Mouse (Mus musculus) lung, postnatal 10 days (tissue): ENCODE measurements around the gene Borcs7.

ENCODE experiments used
- DNase-seq: peaks from one replicate; pipeline ENCODE4 v3.0.0; 2021

Gene Borcs7

DNA sequence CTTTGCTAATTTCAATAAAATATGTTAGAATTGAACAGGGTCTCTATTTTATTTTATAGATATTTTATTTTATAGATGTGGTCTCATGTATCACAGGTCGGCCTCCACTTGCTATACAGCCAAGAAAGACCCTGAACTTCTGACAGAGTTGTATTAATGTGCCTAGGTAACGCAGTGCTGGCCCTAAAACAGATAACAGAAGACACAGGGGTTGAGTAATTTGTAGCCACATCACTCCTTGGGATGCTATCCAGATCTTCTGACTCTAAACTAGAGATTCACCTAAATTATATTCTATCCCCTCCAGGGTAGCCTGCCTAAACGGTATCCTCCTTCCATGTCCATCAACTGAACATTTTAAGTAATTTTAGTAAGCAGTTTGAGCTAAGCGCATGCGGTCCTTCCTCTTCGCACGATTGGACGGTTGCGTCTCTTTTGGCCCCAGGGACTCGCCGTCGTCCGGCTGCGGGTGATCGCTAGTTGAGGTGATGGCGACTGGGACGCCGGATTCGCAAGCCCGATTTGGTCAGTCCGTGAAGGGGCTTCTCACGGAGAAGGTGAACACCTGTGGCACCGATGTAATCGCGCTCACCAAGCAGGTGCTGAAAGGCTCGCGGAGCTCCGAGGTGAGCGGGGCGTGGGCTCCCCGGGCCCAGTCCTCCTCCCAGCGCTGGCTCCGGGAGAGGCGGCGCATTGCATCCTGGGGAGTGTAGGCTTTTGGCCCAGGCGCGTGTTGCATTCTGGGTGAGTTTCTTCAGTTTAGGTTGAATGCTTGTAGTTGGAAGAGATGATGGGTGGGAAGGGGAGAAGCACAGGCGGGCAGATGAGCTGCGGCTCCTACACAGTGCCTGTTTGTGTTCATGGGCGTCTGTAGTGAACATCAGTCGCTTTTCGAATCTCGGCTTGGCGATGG lies at the start of gene Borcs7:
Borcs7 (plus strand) TSS at position 447 of the 913 bp plus-strand sequence.
- DNase-seq, result peak; percentile 91

DNA sequence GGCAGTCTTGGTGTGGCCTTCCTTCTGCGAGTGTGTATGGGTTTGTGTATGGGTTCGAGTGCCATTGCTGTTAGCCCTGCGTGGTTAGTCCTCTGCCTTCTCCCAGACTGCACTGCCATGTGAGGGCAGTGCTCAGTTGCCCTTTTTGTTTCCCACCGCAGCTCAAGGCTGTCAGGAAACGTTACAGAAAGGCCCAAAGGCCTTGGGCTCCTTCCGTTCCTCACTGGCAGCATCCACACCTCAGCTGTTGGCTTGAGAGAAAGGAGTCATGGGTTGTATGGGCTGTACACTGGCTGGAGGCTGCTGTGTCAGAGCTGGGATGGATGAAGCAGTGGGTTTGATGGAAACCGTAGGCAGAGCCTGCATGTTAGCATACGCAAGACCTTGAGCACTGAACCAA lies 48.9 kb upstream of the Borcs7 start:
- no peak for DNase-seq

DNA sequence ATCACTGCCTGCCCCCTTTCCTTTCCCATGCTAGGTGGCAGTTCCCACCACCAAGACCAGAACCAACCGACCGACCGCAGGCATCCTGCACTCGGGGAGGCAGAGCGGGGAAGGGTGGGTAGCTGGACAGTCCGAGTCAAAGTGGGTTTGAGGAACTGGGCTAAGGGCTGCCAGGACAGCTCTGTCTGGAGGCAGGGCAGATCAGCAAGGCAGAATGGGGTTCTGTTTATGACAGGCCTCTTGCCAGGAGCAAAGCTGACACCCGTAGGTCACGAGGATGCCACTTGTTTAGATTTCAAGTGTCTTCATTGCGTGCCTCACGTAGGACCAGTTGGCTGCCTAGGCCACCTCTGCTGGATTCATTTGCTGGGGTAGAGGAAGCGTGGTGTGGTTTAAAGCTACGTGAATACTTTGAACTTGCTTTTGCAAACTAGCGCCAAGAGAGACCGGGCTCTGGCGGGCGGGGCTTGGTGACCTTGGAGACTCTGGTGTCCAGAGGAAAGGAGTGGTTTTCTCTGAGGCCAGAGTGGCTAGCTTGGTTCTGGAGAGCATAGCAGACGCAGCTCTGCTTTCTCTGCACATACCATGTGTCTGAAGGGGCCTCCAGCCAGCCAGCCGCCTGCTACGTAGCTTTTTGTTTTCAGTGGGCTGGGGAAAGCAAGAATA lies 48.2 kb upstream of the Borcs7 start:
- peak; percentile 87 for DNase-seq

DNA sequence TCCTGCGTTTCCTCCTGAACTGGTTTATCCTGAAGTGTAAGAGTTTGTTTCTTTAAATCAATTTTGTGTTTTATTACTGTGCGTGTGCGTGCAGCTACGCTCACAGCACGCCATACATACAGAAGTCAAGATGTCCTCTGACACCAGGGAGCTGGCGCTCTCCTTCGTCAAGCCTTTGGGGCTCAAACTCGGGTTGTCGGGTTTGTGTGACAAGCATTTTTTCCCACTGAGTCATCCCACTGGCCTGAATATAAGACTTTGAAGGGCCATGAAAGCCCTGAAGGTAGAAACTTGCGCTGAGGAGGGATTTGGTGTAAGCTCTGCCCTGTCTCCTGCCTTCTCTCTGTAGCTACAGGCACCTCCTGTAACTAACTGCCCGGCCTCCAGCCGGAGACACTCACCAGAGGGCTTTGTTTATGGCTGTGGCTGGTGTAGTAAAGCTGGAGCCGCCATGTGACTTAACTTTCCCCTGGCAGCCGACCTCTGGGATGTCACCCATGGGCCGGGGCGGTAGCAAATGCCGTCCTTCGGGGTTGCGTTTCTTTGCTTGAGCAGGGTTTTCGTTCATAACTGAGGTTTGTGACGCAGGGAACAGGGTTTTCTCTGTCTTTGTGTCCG lies 47.5 kb upstream of the Borcs7 start:
- DNase-seq, result no peak

DNA sequence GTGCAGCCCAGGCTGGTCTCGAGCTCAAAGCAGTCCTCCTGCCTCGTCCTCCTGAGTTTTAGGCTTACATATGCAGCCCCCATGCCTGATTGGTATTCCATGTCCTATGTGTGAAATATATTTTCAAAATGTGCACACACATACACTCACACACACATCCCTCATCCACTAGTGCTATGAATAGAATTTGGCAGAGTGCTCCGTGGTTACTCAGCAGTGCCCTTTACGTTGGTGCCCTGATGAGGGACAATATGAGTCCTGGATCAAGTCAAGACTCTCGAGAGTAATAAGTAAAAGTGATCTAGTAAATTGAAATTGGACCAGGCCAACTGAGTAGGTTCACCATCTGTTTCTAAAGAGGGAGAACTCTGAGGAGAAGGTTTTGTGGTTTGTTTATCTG lies 46.5 kb upstream of the Borcs7 start:
- no peak for DNase-seq

DNA sequence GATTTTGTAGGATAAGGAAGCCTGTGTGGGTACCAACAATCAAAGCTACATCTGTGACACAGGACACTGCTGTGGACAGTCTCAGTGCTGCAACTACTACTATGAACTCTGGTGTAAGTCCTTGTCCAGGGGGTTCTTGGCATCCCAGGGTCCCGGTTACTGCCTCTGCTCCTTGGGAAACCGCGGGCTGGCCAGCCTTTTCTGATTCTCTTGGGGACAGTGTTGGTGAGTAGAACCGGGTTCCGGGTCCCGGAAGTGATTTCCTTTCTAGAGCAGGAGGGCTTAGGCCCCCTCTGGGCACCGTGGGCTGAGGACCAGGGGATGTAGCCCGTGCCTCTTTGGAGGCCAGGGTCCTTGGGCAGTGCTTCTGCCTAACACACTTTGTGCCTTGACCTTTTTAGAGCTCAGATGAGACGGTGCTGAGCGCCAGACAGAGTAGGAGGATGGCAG lies 45.3 kb upstream of the Borcs7 start:
- no peak for DNase-seq

DNA sequence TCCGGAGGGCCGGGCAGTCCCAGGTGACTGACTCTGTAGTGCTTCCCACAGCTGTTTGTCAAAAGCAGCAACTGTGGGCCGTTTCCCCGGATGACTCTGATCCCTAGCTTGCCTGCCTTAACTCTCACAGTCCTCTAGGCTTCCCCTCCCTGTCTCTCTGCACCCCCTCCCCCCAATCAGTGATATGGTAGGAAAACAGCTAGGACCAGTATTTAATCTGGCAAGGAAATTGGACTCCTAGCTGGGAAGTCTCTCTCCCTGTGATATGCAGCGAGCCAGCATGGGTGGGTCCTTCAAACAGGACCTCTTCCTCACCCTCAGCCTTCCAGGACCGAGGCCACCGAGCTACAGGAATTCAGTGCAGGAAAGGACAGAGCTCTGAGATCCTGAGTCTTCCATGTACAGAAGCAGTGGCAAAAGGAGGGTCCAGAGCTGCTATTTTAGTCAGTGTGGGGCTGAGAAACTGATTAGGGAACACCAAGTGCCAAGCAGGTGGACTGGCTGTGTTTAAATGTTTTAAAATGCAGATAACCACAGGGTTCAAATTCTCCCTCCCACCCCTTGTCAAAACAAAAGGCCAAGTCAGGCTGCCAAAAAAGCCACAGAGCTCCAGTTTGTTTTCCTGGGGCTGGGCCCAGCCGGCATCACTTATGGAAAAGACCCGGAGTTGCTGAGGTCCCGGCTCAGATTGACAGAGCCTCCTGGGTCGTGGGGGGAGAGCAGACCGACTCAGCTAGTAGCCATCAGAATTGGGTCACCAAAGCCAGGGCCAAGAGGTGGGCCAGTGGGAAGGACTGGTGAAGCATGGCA lies 44.7 kb upstream of the Borcs7 start:
- DNase-seq, result peak; percentile 60

DNA sequence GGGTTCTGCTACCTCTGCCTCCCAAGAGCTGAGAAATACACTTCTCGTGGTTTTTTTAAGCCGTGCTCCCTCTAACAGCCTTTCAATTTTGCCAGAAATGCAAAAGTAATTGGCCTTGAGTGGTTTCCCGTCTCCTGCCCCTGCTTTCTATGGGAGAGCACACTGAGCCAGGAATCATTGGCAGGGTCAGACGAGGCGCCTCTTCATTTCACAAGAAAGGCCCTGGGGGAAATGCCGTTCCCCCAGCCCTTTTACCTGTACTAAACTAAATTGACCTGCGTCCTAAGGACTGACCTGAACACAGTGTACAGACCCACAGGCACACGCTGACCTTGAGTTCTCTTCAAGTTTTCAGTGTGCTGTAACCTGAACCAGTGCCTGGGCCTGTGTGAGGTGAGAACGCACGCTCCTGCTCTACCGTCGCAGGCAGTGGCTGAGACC lies 43.6 kb upstream of the Borcs7 start:
- DNase-seq, result no peak

DNA sequence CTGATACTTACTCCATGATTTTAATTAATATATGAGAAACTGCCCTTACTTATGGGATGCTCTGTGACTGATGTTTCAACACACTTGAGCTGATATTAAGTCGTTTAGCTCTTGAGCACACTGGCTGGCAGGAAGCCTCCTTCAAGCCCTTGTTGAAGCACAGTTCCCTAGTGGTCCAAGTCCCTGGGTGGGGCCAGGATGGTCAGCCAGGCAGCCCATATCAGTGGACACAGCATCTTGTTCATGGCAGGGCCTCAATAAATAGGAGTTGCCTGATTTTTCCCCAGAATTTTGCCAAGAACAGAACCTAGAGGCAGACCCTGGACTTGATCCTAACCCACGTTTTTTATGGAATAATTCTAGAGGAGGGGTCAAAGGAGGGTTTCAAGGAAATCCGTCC lies 42.5 kb upstream of the Borcs7 start:
- no peak for DNase-seq

DNA sequence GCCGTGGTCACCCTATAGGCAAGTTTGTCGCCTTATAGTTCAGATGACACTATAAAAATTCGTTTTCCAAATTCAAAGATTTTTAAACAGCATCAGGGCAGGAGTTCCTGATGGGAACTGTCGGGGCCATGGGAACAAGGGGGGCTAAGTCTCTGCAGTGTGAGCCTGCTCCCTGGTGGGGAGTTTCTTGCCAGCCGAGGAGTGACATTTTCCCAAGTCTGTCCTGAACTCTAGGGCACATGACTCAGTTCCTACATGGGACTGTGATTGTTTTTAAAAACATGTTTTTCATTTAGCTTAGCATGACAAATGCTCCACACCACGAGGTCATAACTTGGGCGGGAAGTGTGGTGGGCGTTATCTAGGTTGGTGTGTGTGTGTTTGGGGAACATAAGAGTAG lies 41.9 kb upstream of the Borcs7 start:
- DNase-seq, result peak; percentile 42

DNA sequence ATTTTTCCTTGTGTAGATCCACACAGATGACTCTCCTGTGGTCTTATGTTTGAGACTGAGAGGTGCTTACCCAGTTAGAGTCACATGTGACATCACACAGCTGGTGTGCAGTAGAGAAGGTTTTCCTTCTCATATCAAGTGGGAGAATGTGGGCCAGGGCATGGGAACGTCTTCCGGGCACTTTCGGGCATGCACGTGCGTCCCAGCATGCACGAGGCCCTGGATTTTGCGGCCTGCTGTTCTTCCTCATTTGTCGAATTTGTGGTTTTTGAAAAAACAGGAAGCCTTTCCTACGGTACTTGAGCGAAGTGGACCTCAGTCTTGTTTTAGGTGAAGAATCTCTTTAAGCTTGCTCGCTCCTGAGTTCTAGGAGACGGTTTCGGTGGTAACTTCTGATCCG lies 41.1 kb upstream of the Borcs7 start:
- no peak for DNase-seq

DNA sequence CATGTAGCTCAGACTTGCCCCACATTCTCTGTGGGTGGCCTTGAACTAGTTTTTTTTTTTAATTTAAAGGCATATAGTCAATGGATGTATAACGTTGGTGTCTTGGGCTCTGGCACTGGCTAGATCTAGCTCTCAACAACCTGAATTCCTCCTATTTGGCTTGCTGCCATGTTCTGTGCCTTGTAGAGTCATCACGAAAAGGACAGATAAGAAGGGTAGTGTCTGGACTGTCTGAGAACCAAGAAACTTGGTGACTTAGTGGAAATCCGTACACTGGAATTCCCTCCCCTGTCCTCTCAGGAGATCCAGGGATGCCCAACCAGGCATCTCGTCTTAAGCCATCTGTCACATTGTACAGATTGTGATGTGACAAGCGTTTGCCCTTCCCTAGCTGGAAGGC lies 36.5 kb upstream of the Borcs7 start:
- no peak for DNase-seq

DNA sequence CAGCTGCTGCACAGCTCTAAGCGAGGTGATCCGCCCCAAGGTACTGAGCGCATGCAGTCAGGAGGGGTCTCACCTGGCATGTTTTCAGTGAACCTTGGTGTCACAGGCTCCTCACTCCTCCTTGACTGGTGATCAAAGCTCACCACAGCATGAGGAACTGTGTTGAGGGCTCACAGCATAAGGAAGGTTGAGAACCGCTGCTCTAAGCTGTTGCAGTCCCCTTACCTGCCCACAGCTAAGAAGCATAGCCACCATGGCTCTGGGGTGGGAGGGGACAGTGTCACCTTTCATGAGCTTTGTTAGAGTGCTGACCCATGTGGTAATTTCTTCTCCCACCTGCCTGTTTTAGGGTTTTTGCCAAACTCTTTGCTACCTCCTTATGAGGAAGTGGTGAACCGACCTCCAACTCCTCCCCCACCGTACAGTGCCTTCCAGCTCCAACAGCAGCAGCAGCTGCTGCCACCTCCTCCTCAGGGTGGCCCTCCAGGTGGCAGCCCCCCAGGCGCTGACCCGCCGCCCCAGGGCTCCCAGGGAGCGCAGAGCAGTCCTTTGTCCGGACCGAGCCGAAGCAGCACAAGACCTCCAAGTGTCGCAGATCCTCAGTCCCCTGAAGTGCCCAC lies 36.0 kb upstream of the Borcs7 start:
- DNase-seq, result no peak

DNA sequence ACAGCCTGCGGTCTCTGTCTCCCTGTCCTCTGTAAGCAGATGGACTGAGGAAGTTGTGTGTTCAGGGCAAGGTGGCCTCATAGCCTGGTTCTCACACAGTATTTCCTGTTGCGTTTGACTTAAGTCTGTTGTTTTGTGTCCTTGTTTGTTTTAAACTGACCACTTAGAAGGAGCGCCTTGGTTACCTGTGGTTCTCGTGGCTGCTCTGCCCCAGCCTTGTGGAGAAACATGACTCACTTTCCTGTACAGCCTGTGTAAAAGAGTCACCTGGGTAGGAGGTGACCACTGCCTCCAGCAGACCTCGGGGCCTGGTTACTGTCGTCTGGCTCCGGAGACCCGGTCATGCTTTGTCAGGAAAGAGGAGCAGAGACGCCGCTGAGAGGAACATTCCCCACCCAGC lies 34.1 kb upstream of the Borcs7 start:
- no peak for DNase-seq

DNA sequence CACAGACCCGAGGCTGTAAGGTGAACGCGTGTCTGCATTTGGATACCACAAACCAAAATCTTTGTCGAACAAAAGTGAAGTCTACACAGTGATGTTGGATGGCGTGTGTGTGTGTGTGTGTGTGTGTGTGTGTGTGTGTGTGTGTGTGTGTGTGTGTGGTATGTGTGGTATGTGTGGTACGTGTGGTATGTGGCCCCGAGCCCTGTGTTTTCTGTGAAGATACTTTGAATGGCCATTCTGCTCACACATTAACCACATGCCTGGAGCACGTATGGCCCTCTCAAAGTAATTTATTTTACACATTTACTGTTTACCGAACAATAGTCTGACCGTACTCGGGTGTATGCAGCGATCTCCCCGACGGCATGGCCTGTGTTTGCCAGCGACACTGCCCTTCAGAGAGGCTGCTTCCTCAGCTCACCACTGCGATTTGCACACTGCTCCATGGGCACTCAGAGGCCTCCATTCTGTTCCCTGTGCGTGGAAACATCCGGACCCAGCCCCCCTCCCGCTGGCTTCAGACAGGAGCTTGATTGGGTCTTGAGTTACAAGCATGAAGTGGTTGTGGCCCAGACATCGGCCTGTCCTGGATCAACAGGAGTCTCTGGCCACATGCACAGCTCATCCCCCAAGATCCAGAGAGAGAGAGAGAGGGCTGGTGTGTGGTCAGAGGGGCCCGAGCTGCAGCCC lies 33.4 kb upstream of the Borcs7 start:
- no peak for DNase-seq

DNA sequence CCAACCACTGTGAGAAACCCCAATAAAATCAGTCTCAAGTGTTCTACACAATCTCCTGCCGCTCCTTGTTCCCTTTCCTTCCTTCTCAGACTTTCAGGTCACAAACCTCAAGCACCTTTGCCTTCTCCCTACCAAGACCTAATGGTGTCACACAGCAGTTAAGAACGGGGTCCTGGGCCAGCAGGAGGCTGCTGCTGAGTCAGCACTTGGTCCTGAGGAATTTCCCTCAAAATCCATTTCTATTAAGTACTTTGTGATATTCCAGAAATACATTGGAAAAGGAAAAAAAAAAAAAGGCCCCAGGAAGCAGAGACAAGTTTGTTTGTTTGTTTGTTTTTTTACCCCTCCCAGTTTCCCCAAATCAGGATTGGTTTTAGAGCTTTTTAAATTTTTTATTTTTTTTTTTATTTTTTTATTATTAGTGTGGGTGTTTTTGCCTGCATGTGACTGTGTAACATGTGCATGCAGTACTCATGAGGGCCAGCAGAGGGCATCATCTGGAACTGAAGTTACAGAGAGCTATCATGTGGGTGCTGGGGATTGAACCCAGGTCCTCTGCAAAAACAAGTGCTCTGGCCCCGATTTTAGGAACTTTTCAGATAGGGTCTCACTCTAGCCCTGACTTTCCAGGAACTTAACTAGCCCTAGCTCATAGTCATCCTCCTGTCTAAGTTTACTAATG lies 32.2 kb upstream of the Borcs7 start:
- DNase-seq, result peak; percentile 60

DNA sequence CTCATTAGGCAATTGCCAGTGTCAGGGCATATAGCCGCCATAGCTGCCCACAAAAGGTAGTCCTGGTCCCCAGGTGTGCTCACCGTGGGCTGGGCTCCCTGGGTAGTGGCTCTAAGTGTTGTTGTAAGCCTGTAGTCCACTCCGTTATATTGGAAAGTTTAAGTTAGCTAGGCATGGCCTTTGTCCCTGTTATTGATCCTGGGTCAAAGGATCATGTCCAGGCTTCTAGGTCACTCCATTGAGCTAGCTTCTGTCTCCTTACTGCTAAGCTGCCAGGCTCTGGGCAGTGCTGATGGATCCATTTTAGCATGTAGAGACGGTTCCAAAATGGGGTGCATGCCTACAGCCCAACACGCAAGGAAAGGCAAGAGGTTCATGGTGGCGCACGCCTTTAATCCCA lies 31.4 kb upstream of the Borcs7 start:
- no peak for DNase-seq

DNA sequence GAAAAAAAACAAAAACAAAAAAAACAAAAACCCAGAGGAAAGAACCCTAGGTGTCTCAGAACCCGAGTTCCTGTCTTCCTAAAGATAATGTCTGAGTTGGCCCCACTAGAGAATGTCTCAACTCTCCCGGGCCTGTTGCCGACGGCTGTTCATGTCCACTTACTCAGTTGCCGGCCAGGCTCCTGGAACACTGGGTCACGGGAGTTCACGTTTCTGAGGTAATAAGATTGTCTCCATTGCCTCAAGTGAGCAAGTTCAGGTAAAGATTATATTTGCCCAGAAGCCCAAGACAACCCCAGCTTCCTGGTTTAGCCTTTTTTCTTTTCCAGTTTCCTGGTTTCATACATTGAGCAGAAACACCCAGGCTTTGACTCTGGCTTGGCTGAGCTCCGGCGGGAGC lies 30.9 kb upstream of the Borcs7 start:
- DNase-seq, result no peak

DNA sequence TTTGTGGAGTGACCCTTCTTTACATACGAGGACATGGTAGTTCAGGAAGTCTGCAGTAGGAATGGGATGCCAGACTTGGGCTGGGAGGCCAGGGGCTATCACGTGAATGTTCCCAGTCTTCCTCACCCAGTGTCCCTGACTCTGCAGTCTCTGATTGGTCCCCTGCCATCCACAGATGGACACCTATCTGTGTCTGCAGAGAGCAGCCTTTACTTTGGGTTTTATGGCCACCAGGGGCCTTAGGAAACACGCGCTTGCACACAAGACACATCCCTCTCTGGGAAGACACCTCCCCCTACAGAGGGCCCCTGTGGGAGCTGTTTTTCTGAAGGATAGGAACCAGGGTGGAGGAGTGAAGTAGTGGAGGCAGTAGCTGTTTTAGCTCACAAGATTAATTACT lies 28.2 kb upstream of the Borcs7 start:
- DNase-seq, result no peak

DNA sequence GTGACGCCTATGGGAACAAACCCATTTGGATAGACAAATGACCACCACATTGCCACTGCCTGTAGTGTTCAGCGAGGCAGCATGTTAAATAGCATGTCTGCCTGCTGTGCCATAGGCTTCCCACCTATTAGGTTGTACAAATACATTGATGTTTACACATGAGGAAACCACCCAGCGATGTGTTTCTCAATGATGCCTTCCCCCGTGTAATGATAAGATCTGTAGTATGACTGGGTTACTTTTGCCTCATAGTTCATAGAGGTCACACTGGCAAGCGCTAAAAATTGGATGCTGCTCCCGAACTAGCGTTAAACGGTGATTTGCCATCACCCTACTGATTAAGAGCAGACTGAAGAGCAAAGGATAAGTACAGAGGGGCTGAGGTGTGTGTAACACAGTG lies 27.5 kb upstream of the Borcs7 start:
- no peak for DNase-seq

DNA sequence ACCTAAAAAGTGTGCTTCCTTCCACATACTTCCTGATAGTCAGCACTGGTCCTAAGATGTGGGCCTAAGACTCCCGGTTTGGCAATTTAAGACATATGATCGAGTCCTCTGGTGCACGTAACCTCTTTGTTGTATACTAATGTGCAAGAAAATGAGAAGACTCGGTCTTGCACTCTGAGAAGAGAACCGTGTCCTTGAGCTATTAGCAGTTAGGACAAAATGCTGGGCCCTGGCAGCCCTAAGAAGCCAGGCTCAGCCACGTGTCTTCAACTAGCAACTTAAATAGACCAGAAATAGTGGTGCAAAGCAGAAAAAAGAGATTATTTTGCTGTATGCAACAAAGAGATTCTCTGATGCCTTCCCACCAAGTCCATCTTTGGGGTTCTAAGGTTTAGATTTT lies 26.9 kb upstream of the Borcs7 start:
- DNase-seq, result no peak
